Mouse (Mus musculus) kidney, adult 2 months (tissue): ENCODE measurements at regions not wholly inside any gene's neighbourhood (a gene's known extent, or its start where the extent isn't known, plus 50 kb on each side); places are given as distances from the start of the nearest gene placed in this dataset.

ENCODE experiments used
- CTCF ChIP-seq: fragments of 200-500 bp; conservative IDR thresholded peaks from 2 replicates; pipeline ENCODE4 v1.5.1; 2011; ENCODE audit warnings: low read depth, mild to moderate bottlenecking, control low read depth, low read length, moderate library complexity, mixed read lengths; ENCODE audit not compliant: insufficient read depth, insufficient read length
- POLR2A ChIP-seq: fragments of 200-500 bp; IDR thresholded peaks from one replicate; pipeline ENCODE4 v1.6.1; 2011; ENCODE audit warnings: low read depth, low read length, control low read depth

DNA sequence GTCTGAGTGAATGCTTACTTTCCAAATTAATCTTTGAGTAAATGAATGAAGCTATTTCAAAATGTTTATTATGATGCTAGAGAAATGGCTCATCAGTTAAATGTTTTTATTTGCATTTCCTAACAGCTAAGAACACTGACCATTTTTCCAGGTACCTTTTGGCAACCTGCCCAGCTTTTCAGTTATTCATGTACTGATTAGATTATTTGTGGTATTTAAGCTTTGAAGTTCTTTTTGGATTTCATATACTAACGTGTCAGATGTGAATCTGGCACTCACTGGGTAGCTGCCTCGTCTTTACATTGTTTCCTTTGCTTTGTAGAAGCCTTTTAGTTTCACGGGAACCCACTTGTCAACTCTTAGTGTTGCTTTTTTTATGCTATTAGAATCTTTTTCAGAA is 79.3 kb upstream of the Zfp280d start:
- TF ChIP-seq CTCF (no peak), POLR2A (no peak)
